Mouse (Mus musculus): ENCODE results near the gene Tmem200a. TPM values are rescaled to one million over a fixed set of nuclear protein-coding genes. Genes with fewer than 3 reads are reported as not detected.

Tmem200a gene
- 9.0 and 11.9 TPM in 2 replicates for polyA plus RNA-seq (2012; rRNA removed)

DNA sequence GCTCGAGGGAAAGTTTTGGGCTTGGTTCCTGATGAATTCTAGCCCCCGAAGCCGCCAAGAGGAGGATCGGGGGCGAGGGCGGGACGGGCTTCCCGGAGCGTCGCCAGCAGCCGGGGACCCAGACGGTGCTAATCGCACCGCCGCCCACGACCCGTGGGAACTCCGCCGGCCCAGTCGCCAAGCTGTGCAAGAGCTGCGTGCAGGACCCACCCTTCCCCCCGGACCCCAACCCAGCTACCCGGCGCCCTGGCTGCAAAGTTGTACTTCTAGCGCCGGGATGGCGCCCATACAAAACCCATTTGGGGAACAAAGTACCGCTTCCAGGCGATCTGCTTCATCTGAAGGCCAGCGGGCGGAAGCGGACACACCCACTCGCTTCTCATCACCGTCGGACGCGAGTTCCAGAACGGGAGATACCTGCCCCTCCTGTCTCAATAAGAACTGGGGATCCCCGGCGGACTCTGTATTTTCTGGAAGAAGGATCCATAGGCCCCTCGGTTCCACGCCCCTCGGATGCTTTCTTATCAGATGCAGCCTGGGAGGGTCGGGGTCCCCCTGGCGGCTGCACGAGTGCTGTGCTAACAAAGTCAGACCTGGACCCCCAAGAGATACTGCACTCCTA is at the start of gene Tmem200a:
Gene Tmem200a (minus strand): TSS at position 532 of the 622 bp plus-strand sequence.
- TF ChIP-seq CTCF (IDR thresholded peaks at IDR 0.05; ENCODE audit: insufficient read depth, low read length) (0 out of 2 replicates have a peak, but pooled peaks have one; percentile 23), POLR2A (IDR thresholded peaks at IDR 0.05; ENCODE audit: borderline replicate concordance, extremely low read depth, low read depth, low read length) (no peak)
- Histone ChIP-seq H3K4me1 (ENCODE audit: control insufficient read depth, insufficient read depth, low read length) (no peaks in the 10 kb centered on the region), H3K4me3 (replicated peaks; ENCODE audit: extremely low read depth, low read depth, low read length) (peak within 1 kb of the TSS; percentile 46)
- peak; percentile 7 for DNase-seq
- WGBS = under 1% methylated on average over 46 of the region's 46 CpGs

DNA sequence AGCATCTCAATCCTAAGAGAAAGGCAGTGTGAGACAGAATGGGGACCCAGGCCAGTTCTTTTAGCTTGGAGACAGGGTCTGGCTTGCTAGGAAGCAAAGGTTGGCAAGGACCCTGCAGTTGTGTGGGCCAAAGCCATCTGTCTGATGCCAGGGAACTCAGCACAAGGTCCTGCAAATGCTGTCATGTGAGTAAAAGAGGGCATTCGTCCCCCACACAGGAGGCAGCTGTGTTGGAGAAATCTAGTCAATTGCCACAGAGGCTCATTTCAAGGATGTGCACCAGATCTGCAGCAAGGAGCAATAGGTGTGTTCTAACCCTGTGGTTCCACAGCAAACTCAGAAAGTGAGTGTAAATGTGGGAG is 41.0 kb upstream of the Tmem200a start:
- DNase-seq = no peak
- no peak overlapping the region for H3K4me3 ChIP-seq (replicated peaks; ENCODE audit: extremely low read depth, low read depth, low read length)
- no peaks in the 10 kb centered on the region for H3K4me1 ChIP-seq (ENCODE audit: control insufficient read depth, insufficient read depth, low read length)
- TF ChIP-seq POLR2A (IDR thresholded peaks at IDR 0.05; ENCODE audit: borderline replicate concordance, extremely low read depth, low read depth, low read length) = no peak
- TF ChIP-seq CTCF (IDR thresholded peaks at IDR 0.05; ENCODE audit: insufficient read depth, low read length) = no peak
- 47% methylated on average over 1 of the region's 1 CpGs for WGBS

DNA sequence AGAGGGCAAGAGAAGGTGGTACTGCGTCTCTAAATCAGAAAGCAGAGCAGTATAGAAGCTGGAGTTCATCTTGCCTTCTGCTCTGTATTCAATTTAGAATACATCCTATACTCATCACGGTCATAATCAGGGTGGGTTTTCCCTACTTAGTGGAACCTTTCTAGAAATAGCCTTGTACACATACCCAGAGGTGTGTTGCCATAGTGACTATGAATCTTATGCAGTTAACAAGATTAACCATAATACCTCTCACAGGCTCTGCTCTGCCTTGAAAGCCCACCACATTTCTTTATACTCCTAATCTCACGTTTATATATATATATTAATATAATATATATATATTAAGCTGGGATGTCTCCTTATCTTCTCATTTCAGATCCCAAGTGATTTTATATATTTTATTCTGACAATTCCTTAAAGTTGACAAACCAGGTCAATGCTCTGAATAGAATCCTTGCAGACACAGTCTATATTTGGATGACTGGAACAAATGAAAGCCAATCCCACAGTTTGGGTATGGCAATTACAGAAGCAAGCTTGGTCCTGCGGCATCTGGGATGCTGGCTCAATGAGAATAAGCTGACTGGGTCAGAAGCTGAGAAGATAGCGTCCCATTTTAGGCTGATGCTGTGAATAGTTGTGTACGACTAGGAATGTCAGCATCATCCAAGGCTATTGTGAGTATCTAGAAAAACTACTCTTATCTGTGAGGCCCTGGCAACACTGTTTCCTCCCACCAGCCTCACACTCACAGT is 40.4 kb upstream of the Tmem200a start:
- TF ChIP-seq POLR2A (IDR thresholded peaks at IDR 0.05; ENCODE audit: borderline replicate concordance, extremely low read depth, low read depth, low read length) = no peak
- Histone ChIP-seq H3K4me1 (ENCODE audit: control insufficient read depth, insufficient read depth, low read length) (no peaks in the 10 kb centered on the region), H3K4me3 (replicated peaks; ENCODE audit: extremely low read depth, low read depth, low read length) (no peak overlapping the region)
- 84% methylated on average over 6 of the region's 6 CpGs for WGBS
- no peak for DNase-seq

DNA sequence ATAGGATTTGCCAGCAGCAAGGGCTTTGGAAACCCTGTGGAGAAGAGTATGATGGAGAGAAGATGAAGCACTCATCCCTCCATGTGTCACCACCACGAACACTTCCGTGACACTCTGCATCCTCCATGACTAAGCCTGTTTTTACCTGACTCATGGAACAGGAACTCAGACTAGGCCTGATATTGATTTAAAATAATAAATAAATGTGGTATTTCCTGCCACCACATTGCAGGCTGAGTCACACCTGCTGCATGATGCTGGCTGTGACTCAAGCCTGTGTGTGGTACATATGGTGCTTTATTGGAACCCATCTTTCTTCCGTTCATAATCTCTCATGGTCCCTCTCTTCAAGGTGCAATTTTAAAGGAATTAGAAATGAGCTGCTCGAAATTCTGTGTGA is 35.6 kb upstream of the Tmem200a start:
- TF ChIP-seq CTCF (IDR thresholded peaks at IDR 0.05; ENCODE audit: insufficient read depth, low read length) (no peak), POLR2A (IDR thresholded peaks at IDR 0.05; ENCODE audit: borderline replicate concordance, extremely low read depth, low read depth, low read length) (no peak)
- 66% methylated on average over 4 of the region's 4 CpGs for WGBS
- H3K4me3 ChIP-seq (replicated peaks; ENCODE audit: extremely low read depth, low read depth, low read length) = no peak overlapping the region
- DNase-seq = no peak
- H3K4me1 ChIP-seq (ENCODE audit: control insufficient read depth, insufficient read depth, low read length) = no peaks in the 10 kb centered on the region

DNA sequence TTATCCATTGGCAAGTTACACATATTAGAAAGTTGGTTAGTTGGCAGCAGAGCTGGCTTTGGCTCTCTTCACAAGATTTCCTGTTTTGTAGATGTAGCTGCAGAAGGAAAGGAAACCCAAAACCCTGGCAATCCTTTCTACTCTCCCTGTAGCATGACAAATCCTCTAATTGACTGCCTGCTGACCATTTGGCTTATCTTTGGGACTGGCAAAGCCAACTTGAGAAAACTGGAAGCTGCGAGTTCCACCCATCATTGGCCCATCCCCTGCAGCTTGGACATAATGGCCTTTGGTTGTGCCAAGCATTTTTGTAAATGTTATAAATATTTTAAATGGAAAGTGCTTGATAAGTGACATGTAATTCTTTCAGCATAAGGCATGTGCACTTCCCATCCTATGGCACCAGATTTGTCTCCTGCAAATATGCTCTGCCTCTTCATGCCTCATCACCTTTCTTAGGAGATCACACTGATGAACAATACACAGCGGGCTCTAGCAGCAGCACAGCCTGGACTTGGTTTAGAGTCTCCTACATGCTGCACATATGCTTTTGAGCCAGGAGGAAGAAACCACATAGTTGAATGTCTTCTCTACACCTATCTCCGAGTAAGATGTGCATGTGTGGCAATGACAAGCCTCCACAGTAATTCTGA is 24.6 kb upstream of the Tmem200a start:
- TF ChIP-seq CTCF (IDR thresholded peaks at IDR 0.05; ENCODE audit: insufficient read depth, low read length) = no peak
- TF ChIP-seq POLR2A (IDR thresholded peaks at IDR 0.05; ENCODE audit: borderline replicate concordance, extremely low read depth, low read depth, low read length) = no peak
- no peak overlapping the region for H3K4me3 ChIP-seq (replicated peaks; ENCODE audit: extremely low read depth, low read depth, low read length)
- 64% methylated on average over 3 of the region's 3 CpGs for WGBS
- no peak for DNase-seq
- H3K4me1 ChIP-seq (ENCODE audit: control insufficient read depth, insufficient read depth, low read length) = no peaks in the 10 kb centered on the region

DNA sequence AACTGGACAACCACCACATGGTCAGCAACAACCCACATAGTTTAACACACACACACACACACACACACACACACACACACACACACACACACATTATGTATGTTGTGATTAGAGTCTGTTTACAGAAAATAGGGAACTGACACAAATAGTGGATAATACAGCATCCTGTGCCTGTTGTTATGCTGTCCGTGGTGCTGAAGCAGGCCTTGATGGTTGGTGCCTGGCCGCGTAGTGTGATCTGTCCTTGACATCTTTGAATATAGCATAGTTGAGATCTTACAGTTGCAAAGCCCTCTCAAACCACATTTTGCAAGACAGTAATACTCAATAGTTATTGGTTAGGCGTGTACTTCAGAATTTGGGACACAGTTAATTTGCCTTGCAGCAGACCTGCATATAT is 3.2 kb upstream of the Tmem200a start:
- H3K4me3 ChIP-seq (replicated peaks; ENCODE audit: extremely low read depth, low read depth, low read length) = no peak overlapping the region
- no peak for DNase-seq
- TF ChIP-seq CTCF (IDR thresholded peaks at IDR 0.05; ENCODE audit: insufficient read depth, low read length) (no peak), POLR2A (IDR thresholded peaks at IDR 0.05; ENCODE audit: borderline replicate concordance, extremely low read depth, low read depth, low read length) (no peak)
- H3K4me1 ChIP-seq (ENCODE audit: control insufficient read depth, insufficient read depth, low read length) = no peaks in the 10 kb centered on the region
- 62% methylated on average over 4 of the region's 4 CpGs for WGBS

DNA sequence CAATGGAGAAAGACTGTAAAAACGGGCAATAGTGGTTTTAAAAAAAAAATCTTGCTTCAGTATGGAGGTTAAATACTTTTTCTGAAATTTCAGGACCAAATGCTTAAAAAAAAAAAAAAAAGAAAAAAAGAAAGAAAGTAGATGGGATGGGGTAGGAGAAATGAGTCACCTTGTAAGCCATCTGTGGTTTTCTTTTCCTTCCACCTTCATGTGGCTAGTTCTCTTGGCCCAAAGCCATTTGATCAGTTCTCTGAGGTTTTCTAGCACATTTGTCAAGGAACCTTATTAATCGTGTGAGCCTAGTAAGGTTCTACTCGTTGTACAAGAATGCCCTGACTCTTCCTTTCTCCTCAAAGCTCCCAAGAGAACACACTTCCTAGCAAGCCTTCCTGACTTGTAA is 826 bp upstream of the Tmem200a start:
- Histone ChIP-seq H3K4me1 (ENCODE audit: control insufficient read depth, insufficient read depth, low read length) (no peaks in the 10 kb centered on the region), H3K4me3 (replicated peaks; ENCODE audit: extremely low read depth, low read depth, low read length) (no peak overlapping the region)
- 66% methylated on average over 3 of the region's 3 CpGs for WGBS
- no peak for DNase-seq
- TF ChIP-seq CTCF (IDR thresholded peaks at IDR 0.05; ENCODE audit: insufficient read depth, low read length) (no peak), POLR2A (IDR thresholded peaks at IDR 0.05; ENCODE audit: borderline replicate concordance, extremely low read depth, low read depth, low read length) (no peak)

DNA sequence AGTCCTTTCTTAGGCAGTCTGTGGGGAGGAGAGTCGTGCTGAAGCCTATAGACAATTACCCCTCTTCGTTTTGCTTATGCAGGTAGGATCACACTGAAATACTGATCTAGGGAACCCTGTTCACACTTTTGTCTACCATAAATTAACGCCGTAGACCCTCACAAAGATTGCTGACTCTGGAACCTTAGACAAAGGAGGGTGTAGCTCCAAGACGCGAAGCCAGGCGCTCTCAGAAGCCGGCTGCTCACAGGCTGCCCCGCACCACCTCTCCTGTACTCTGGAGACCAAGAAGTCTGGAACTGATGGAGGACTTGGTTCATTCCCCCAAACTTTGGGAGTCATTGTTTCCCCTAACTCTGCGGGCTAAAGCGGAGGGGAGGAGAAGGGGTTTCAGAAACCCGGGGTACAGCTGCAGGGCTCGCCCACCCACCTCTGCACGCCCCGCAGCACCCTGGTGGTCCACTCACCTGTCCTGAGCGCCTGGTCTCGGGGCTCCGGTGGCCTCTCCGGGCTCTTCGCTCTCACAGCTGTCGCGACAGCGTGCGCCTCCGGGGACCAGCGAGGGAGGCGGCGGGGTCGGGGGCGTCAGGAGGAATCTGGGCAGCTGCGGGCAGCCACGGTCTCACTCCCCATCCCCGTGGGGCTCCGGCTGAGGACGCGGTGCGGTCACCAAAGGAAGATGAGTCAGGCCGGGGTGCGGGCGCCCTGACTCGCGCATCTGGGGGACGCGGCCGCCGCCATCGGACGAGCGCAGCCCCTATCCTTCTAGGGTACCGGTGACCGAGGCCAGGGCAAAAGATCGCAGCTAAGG is 976 bp downstream of the Tmem200a start, which contains the start of gene Gm9767:
Gene Gm9767 (plus strand): TSS at position 585 of the 811 bp plus-strand sequence.
- TF ChIP-seq CTCF (IDR thresholded peaks at IDR 0.05; ENCODE audit: insufficient read depth, low read length) (no peak), POLR2A (IDR thresholded peaks at IDR 0.05; ENCODE audit: borderline replicate concordance, extremely low read depth, low read depth, low read length) (no peak)
- Histone ChIP-seq H3K4me3 (replicated peaks; ENCODE audit: extremely low read depth, low read depth, low read length) (peak within 1 kb of the TSS; percentile 46), H3K4me1 (ENCODE audit: control insufficient read depth, insufficient read depth, low read length) (no peaks in the 10 kb centered on the region)
- DNase-seq = no peak
- WGBS = 4% methylated on average over 52 of the region's 52 CpGs

DNA sequence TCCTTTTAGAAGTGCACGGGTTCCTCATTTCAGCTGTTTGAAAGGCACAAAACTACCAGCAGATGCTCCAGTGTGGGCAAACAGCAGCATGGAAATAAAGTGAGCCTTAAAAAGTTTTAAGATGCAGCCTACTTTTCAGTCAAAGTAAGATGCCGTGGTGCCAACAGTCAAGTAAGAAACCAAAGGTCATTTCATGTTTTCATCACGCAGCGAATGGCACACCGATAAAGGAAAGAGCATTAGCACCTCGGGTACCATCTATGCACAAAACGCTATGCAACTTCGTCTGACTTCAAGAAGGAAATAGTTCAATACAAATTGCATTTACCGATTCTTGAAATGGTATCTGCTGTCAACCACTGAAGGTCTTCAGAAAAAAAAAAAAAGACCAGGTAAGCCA is 1.9 kb downstream of the Tmem200a start:
- DNase-seq = no peak
- no peak for TF ChIP-seq POLR2A (IDR thresholded peaks at IDR 0.05; ENCODE audit: borderline replicate concordance, extremely low read depth, low read depth, low read length)
- no peak for TF ChIP-seq CTCF (IDR thresholded peaks at IDR 0.05; ENCODE audit: insufficient read depth, low read length)
- no peaks in the 10 kb centered on the region for H3K4me1 ChIP-seq (ENCODE audit: control insufficient read depth, insufficient read depth, low read length)
- no peak overlapping the region for H3K4me3 ChIP-seq (replicated peaks; ENCODE audit: extremely low read depth, low read depth, low read length)
- WGBS = 80% methylated on average over 9 of the region's 9 CpGs

Measured in lung, adult 2 months (tissue).